In genomic region chr3:108654566-108654965, GRCm38 (mm10) we compare ENCODE assay signal across 8 mouse cellular contexts. TPM values are rescaled to one million over a fixed set of nuclear protein-coding genes. Genes with fewer than 3 reads are reported as not detected.
DNase-seq lines count a peak whose midpoint lies in the region; ATAC-seq lines count a peak whose summit lies in the region.

No protein-coding gene starts in this region.

- peak overlapping the region; percentile 86 for H3K27ac ChIP-seq in lung, embryonic 15.5 days
- no peak overlapping the region; the same call in 1 of the 2 replicates for H3K27ac ChIP-seq in hindbrain, embryonic 12.5 days
- no peak overlapping the region for H3K27ac ChIP-seq in midbrain, embryonic 13.5 days

- H3K4me2 ChIP-seq in lung, embryonic 15.5 days: peak overlapping the region; percentile 69
- peak overlapping the region; percentile 65 for H3K4me2 ChIP-seq in hindbrain, embryonic 12.5 days (replicated peaks)
- H3K4me2 ChIP-seq in midbrain, embryonic 13.5 days (replicated peaks): peak overlapping the region; percentile 65

- 11% methylated on average over 14 of the region's 14 CpGs for WGBS in lung, embryonic 15.5 days
- WGBS in hindbrain, embryonic 12.5 days: 32% methylated on average over 14 of the region's 14 CpGs
- 29% methylated on average over 14 of the region's 14 CpGs for WGBS in midbrain, embryonic 13.5 days

- no peaks in the 10 kb centered on the region for H3K9me3 ChIP-seq in lung, embryonic 15.5 days
- H3K9me3 ChIP-seq in hindbrain, embryonic 12.5 days (replicated peaks): no peaks in the 10 kb centered on the region
- no peaks in the 10 kb centered on the region for H3K9me3 ChIP-seq in midbrain, embryonic 13.5 days

- no peaks in the 10 kb centered on the region for H3K27me3 ChIP-seq in lung, embryonic 15.5 days
- no peaks in the 10 kb centered on the region for H3K27me3 ChIP-seq in hindbrain, embryonic 12.5 days
- H3K27me3 ChIP-seq in midbrain, embryonic 13.5 days: no peaks in the 10 kb centered on the region

- H3K4me3 ChIP-seq in lung, embryonic 15.5 days: peak overlapping the region; percentile 97
- peak overlapping the region; percentile 86 for H3K4me3 ChIP-seq in hindbrain, embryonic 12.5 days
- peak overlapping the region; percentile 77 for H3K4me3 ChIP-seq in midbrain, embryonic 13.5 days (replicated peaks)

- H3K4me1 ChIP-seq in lung, embryonic 15.5 days: peaks cover 16% of the 10 kb centered on the region
- peaks cover 10% of the 10 kb centered on the region for H3K4me1 ChIP-seq in hindbrain, embryonic 12.5 days
- peaks cover 19% of the 10 kb centered on the region for H3K4me1 ChIP-seq in midbrain, embryonic 13.5 days (replicated peaks)

- no peaks in the 10 kb centered on the region for H3K36me3 ChIP-seq in lung, embryonic 15.5 days
- peaks cover 9% of the 10 kb centered on the region; the same call in 1 of the 2 replicates for H3K36me3 ChIP-seq in hindbrain, embryonic 12.5 days
- H3K36me3 ChIP-seq in midbrain, embryonic 13.5 days: no peaks in the 10 kb centered on the region

- peak overlapping the region; percentile 89 for H3K9ac ChIP-seq in lung, embryonic 15.5 days
- H3K9ac ChIP-seq in hindbrain, embryonic 12.5 days: peak overlapping the region; percentile 87
- H3K9ac ChIP-seq in midbrain, embryonic 13.5 days (replicated peaks): peak overlapping the region; percentile 78

- no peak for DNase-seq in lung, postnatal 25 days (ENCODE audit: low spot score)
- DNase-seq in c-Kit-positive CD71-positive TER-119-positive erythroid progenitor cells, embryonic 14.5 days (ENCODE audit: low spot score): peak; percentile 31
- DNase-seq in gastrocnemius, postnatal 4 days (ENCODE audit: low spot score in 2 of 2): no peak
- no peak for DNase-seq in left cerebral cortex, adult 9 months (ENCODE audit: low spot score in 2 of 2)
- no peak for DNase-seq in kidney, postnatal 25 days

- no peak for ATAC-seq in lung, embryonic 15.5 days (ENCODE audit: borderline replicate concordance, extremely low read depth, low FRiP score, low TSS enrichment)
- ATAC-seq in hindbrain, embryonic 12.5 days (ENCODE audit: low FRiP score): no peak
- ATAC-seq in midbrain, embryonic 13.5 days: no peak

RNA-seq across cellular contexts. Expression of gene Clcc1, which starts 0.9 kb away (rescaled TPM):
- 87.4 and 90.2 TPM in 2 replicates for polyA plus RNA-seq in lung, embryonic 15.5 days (2015; fragmentation: Nextera tagmentation; extraction: Ambion mirVana)
- 59.2 and 62.8 TPM in 2 replicates for polyA plus RNA-seq in hindbrain, embryonic 12.5 days (2016; fragmentation: Nextera tagmentation; extraction: Ambion mirVana)
- 52.3 and 57.5 TPM in 2 replicates for polyA plus RNA-seq in midbrain, embryonic 13.5 days (2015; fragmentation: Nextera tagmentation; extraction: Ambion mirVana)
- 10 to 100 TPM; 38.2 to 45.0 TPM for total RNA-seq in gastrocnemius, postnatal 4 days (2021)
